Mouse (Mus musculus) midbrain, embryonic 15.5 days (tissue): ENCODE data around the gene Smyd2. TPM values are rescaled to one million over a fixed set of nuclear protein-coding genes. Genes with fewer than 3 reads are reported as not detected.
A peak's percentile ranks its signal among the peaks of the same experiment; 100 is the strongest.

Experiments used
- ATAC-seq: fragments of 200-750 bp; cut with Nextera tagmentation; replicated peaks from 2 replicates; pipeline ENCODE4 v1.8.0; 2017; ENCODE audit warnings: moderate TSS enrichment
- H3K27ac ChIP-seq: fragments of 300-500 bp; sonication (generic); 2 replicates; pipeline ENCODE4 v1.5.1; 2015; ENCODE audit warnings: mild to moderate bottlenecking, inconsistent platforms
- H3K27me3 ChIP-seq: fragments of 300-500 bp; sonication (generic); replicated peaks from 2 replicates; pipeline ENCODE4 v1.6.1; 2015; ENCODE audit warnings: inconsistent platforms
- H3K36me3 ChIP-seq: fragments of 300-500 bp; sonication (generic); replicated peaks from 2 replicates; pipeline ENCODE4 v1.6.1; 2015; ENCODE audit warnings: inconsistent platforms
- H3K4me1 ChIP-seq: fragments of 300-500 bp; sonication (generic); 2 replicates; pipeline ENCODE4 v1.6.1; 2015; ENCODE audit warnings: inconsistent platforms
- H3K4me2 ChIP-seq: fragments of 300-500 bp; sonication (generic); 2 replicates; pipeline ENCODE4 v1.6.1; 2015; ENCODE audit warnings: inconsistent platforms, mild to moderate bottlenecking, moderate library complexity
- H3K4me3 ChIP-seq: fragments of 300-500 bp; sonication (generic); 2 replicates; pipeline ENCODE4 v1.5.1; 2015; ENCODE audit warnings: mild to moderate bottlenecking, inconsistent platforms
- H3K9ac ChIP-seq: fragments of 300-500 bp; sonication (generic); 2 replicates; pipeline ENCODE4 v1.6.1; 2015; ENCODE audit warnings: mild to moderate bottlenecking, inconsistent platforms
- H3K9me3 ChIP-seq: fragments of 300-500 bp; sonication (generic); 2 replicates; pipeline ENCODE4 v1.6.1; 2016; ENCODE audit warnings: inconsistent platforms
- WGBS: fragments of 180-500 bp; shearing (Covaris S2); methylation state at CpG from one replicate; pipeline ENCODE4 v1.1.7; 2015; ENCODE audit warnings: mixed read lengths; 5-methylcytosine and 5-hydroxymethylcytosine counted together
- polyA plus RNA-seq: library from polyadenylated mRNA; unstranded; fragments of >200 nt; fragmentation: Nextera tagmentation; extraction: Ambion mirVana; gene quantifications from 2 replicates; pipeline ENCODE4 v1.2.1, GENCODE M21; 2015

Smyd2 gene
- polyA plus RNA-seq, 1 experiment from 2014 or later, result 71.3 TPM

DNA sequence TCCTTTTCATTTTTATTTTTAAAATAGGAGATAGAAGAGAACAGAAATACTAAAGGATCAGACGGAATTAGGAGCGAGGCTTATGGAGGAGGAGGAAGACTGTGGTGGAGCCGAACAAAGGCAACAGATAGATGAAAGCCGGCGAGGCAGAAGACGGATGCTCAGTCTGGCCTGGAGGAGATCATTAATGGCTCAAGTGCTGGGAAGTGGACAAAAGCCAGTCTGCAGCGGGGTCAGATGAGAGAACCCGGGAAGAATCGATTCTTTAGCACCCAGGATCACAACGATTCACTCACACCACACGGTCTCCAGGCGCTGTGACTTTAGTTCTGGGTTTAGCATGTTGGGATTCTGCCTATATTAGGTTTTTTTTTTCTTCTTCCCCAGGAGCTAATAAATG is 10.0 kb upstream of the Smyd2 start:
- Histone ChIP-seq H3K36me3 (no peaks in the 10 kb centered on the region), H3K27me3 (no peaks in the 10 kb centered on the region), H3K4me2 (0 out of 2 replicates have a peak overlapping the region, but pooled peaks have one; percentile 17), H3K27ac (no peak overlapping the region), H3K9ac (no peak overlapping the region), H3K4me1 (peaks cover 3% of the 10 kb centered on the region; the same call in 1 of the 2 replicates), H3K9me3 (no peaks in the 10 kb centered on the region), H3K4me3 (no peak overlapping the region)
- 35% methylated on average over 12 of the region's 12 CpGs for WGBS
- ATAC-seq, result no peak

DNA sequence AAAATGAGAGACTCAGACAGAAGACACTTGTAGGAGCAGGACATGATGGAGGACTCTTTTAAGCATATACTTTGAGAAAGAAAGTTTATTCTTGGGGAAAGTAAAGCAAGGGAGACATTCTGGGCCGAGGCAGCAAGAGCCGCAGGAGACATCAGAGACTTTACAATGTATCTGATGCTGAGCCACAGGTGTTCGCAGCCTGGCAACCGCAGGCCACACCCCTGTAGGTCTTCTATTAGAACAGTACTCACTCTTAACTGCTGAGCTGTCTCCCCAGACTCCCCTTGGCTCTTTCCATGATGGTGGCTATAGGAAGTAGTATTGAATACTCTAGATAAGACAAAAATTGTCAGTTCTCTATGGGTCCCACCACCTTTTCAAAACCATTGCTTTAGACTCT is 7.7 kb upstream of the Smyd2 start:
- Histone ChIP-seq H3K9ac (no peak overlapping the region), H3K27me3 (no peaks in the 10 kb centered on the region), H3K9me3 (no peaks in the 10 kb centered on the region), H3K36me3 (no peaks in the 10 kb centered on the region), H3K4me2 (no peak overlapping the region), H3K4me3 (no peak overlapping the region), H3K27ac (no peak overlapping the region), H3K4me1 (peaks cover 3% of the 10 kb centered on the region; the same call in 1 of the 2 replicates)
- 42% methylated on average over 4 of the region's 4 CpGs for WGBS
- ATAC-seq, result no peak

DNA sequence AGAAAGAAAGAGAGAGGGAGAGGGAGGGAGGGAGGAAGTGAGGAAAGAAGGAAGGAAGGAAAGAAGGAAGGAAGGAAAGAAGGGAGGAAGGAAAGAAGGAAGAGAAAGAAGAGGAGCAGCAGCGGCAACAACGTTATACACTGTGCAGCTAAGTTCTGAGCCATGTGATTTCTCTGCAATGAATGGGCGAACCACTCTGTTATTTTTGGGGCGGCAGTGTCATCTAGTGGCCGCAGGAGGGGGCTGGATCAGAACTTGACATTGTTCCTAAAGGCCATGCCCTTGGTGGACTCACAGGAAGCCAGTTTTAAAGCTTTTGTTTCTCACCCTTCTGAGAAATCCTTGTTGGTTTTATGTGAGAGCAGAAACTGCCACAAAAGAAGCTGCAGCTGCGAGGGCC is 5.5 kb upstream of the Smyd2 start:
- Histone ChIP-seq H3K27ac (no peak overlapping the region), H3K36me3 (no peaks in the 10 kb centered on the region), H3K4me3 (no peak overlapping the region), H3K4me2 (no peak overlapping the region), H3K4me1 (peaks cover 7% of the 10 kb centered on the region), H3K27me3 (no peaks in the 10 kb centered on the region), H3K9ac (no peak overlapping the region), H3K9me3 (no peaks in the 10 kb centered on the region)
- no peak for ATAC-seq
- WGBS, result 6% methylated on average over 6 of the region's 6 CpGs

DNA sequence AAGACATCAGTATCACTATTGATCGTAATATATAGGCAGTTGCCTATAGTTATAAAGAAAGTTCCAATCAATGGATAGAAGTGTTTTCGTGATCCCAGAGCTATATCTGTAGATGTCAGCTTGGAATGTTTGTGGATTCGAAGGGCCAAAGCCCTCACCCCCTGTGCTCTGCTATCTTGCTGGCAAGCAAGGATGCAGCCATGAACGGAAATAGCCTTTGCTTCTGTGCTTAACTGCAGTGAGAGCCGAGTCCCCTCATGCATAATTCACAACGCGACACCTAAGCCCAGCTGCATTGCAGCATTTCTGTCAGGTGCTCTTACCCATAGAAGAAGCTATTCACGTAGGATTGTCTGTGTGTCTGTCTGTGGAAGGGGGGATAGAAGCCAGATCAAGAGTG is 4.1 kb upstream of the Smyd2 start:
- H3K27me3 ChIP-seq, result no peaks in the 10 kb centered on the region
- no peak overlapping the region for H3K9ac ChIP-seq
- WGBS, result 56% methylated on average over 8 of the region's 8 CpGs
- ATAC-seq, result no peak
- H3K9me3 ChIP-seq, result no peaks in the 10 kb centered on the region
- H3K4me3 ChIP-seq, result no peak overlapping the region
- H3K4me1 ChIP-seq, result peaks cover 13% of the 10 kb centered on the region
- no peaks in the 10 kb centered on the region for H3K36me3 ChIP-seq
- H3K4me2 ChIP-seq, result no peak overlapping the region
- H3K27ac ChIP-seq, result no peak overlapping the region

DNA sequence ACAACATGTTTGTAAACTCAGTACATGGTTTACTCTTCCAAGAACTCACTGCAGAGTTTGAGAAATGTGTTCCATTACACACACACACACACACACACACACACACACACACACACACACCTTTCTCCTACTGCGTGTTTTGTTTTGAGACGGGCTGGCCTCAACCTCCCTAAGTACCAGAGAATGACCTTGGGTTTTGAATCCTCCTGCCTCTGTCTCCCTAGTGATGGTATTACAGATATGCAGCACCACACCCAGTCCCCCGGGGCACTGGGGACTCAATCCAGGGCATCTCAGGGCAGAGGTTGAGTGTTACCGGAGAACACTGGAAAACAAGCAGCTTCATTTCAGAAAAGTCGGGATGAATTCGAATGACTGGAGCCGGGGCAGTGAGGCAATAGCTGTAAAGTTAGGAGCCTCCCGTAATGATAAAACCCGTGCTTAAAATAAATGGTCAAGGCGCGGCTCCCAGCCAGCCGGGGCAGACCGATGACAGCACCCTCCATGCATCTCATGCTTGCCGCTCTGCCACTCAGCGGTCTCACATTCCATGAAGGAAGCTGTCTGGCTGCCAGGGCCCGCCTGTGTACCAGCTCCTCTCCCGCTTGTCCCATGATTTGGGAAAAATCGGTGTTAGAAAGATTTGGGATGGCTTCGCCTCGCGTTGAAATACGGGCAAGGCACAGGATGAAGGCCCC is 1.9 kb upstream of the Smyd2 start:
- H3K4me2 ChIP-seq, result no peak overlapping the region
- 66% methylated on average over 22 of the region's 22 CpGs for WGBS
- H3K9me3 ChIP-seq, result no peaks in the 10 kb centered on the region
- no peak overlapping the region for H3K27ac ChIP-seq
- no peaks in the 10 kb centered on the region for H3K36me3 ChIP-seq
- no peak for ATAC-seq
- H3K4me3 ChIP-seq, result no peak overlapping the region
- H3K27me3 ChIP-seq, result no peaks in the 10 kb centered on the region
- H3K9ac ChIP-seq, result no peak overlapping the region
- peaks cover 26% of the 10 kb centered on the region for H3K4me1 ChIP-seq

DNA sequence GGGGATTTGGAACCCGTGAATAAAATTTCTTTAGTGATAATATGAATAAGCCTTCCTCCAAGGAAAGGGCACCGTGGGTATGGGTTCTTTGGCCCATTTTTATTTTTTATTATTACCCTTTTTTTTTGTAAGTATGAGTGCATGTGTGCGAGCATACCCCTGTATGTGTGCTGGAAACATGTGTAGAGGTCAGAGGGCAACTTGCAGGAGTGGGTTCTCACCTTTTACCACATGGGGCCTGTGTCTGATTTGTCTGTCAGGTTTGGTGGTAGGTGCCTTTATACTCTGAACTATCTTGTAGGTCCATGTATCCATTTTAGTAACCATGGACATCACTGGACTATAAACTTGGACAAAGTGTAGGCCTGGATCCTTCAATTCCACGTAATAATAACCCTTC is 994 bp upstream of the Smyd2 start:
- H3K9ac ChIP-seq, result no peak overlapping the region
- 75% methylated on average over 4 of the region's 4 CpGs for WGBS
- H3K27me3 ChIP-seq, result no peaks in the 10 kb centered on the region
- H3K4me1 ChIP-seq, result peaks cover 26% of the 10 kb centered on the region
- no peaks in the 10 kb centered on the region for H3K9me3 ChIP-seq
- H3K27ac ChIP-seq, result no peak overlapping the region
- no peaks in the 10 kb centered on the region for H3K36me3 ChIP-seq
- no peak for ATAC-seq
- H3K4me2 ChIP-seq, result peak overlapping the region; percentile 77; the same call in 1 of the 2 replicates
- H3K4me3 ChIP-seq, result no peak overlapping the region

DNA sequence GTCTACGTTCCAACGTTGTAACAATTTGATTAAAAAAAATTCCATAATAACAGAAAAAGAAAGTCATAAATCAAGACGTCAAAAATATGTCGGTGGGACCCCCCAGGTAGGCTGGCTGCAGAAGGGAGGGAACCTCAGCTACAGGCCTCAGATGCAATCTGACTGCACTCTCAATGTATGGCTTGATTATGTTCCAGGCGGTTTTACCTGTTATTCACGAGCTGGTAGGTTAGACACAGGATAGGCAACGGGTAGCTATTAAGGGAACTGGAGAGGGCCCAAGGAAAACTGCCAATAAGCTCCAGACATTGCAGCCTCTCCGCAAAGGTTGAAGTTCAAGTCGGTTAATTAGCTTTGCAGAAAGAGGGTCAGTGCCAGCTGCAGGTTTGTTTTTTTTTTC is 558 bp upstream of the Smyd2 start:
- Histone ChIP-seq H3K27me3 (no peaks in the 10 kb centered on the region), H3K36me3 (no peaks in the 10 kb centered on the region), H3K9me3 (no peaks in the 10 kb centered on the region), H3K4me2 (peak overlapping the region; percentile 77), H3K9ac (peak overlapping the region; percentile 74), H3K27ac (0 out of 2 replicates have a peak overlapping the region, but pooled peaks have one; percentile 52), H3K4me1 (peaks cover 24% of the 10 kb centered on the region), H3K4me3 (peak overlapping the region; percentile 68)
- WGBS, result 20% methylated on average over 9 of the region's 9 CpGs
- ATAC-seq, result peak; percentile 7; the same call in 1 of the 2 replicates

DNA sequence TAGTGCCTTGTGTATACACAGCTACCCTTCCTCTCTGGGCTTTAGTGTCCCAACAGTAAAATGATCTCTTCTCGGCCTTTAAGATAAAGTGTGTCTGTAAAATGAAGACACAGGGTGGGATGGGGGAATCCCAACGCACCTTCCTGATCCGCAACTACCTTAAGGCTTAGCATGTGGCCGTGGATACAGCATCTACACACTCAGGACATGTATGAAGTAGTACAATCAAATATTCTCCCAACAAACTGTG is 670 bp downstream of the Smyd2 start:
- no peaks in the 10 kb centered on the region for H3K36me3 ChIP-seq
- H3K4me3 ChIP-seq, result peak overlapping the region; percentile 68
- no peaks in the 10 kb centered on the region for H3K9me3 ChIP-seq
- no peak; the same call in 1 of the 2 replicates for ATAC-seq
- H3K9ac ChIP-seq, result peak overlapping the region; percentile 74
- no peaks in the 10 kb centered on the region for H3K27me3 ChIP-seq
- H3K4me1 ChIP-seq, result peaks cover 28% of the 10 kb centered on the region
- no peak overlapping the region for H3K27ac ChIP-seq
- H3K4me2 ChIP-seq, result peak overlapping the region; percentile 77
- 9% methylated on average over 4 of the region's 4 CpGs for WGBS

DNA sequence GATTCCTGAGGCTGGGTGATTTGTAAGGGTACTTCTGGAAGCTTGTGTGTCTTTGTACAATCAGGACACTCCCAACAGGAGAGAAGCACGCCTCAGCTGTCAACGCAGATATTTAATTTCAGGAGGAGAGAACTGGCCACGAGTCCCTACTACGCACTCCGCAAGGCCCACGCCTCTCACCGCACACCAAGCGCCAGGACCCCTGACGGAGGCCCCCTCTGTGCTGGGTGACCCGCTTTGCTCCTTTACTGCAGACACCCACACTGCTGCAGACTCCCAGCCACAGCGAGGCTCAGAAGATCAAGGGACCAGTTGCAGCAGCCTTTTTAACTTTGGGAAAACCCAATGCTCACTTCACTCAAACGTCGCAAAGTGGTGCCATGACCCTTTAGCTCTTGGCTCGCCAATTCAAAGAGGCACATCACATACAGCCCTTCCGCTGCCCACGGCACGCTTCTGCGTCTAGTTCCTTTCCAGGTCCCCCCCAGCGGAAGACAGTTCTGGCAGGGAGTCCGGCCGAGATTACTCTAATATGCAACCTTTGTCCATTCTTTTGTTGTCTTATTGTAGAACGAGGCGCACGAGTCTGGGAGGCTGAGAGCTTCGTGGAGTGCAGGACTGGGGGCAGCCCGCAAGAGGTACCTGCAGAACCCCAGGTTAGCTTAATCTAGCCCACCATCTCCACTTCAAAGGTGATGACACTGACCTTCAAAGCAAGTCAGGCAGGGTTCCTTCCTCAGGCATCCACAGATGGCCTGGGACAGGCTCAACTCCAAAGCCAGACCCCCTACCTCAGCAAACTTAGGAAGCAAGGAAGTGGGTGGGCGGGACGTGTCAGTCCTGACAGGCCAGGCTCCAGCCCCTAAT is 1.2 kb downstream of the Smyd2 start:
- peak; percentile 57; the same call in 1 of the 2 replicates for ATAC-seq
- Histone ChIP-seq H3K4me1 (peaks cover 28% of the 10 kb centered on the region), H3K9me3 (no peaks in the 10 kb centered on the region), H3K4me3 (peak overlapping the region; percentile 68), H3K27ac (no peak overlapping the region), H3K9ac (peak overlapping the region; percentile 74), H3K4me2 (peak overlapping the region; percentile 77), H3K36me3 (no peaks in the 10 kb centered on the region), H3K27me3 (no peaks in the 10 kb centered on the region)
- 52% methylated on average over 28 of the region's 28 CpGs for WGBS

DNA sequence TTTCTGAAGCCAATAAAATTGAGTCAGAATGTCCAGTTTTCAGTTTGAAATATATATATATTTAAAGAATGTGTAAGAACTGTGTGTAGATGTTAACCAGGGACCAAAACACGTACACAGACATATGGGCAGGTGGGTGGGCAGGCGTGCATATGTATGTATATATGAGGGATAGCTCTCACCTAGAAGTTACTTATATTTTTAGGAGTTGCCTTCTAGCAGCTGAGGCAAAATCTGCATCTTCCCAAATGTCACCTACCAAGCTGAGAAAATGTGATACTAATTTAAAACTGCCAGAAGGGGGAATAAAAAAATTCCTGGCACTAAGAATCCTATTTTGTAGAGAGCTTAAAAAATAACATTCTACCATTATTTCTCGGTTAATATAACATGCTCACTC is 2.4 kb downstream of the Smyd2 start:
- Histone ChIP-seq H3K4me3 (no peak overlapping the region), H3K36me3 (no peaks in the 10 kb centered on the region), H3K27ac (no peak overlapping the region), H3K4me2 (no peak overlapping the region), H3K4me1 (peaks cover 28% of the 10 kb centered on the region), H3K9ac (no peak overlapping the region), H3K9me3 (no peaks in the 10 kb centered on the region), H3K27me3 (no peaks in the 10 kb centered on the region)
- 89% methylated on average over 3 of the region's 3 CpGs for WGBS
- ATAC-seq, result no peak

DNA sequence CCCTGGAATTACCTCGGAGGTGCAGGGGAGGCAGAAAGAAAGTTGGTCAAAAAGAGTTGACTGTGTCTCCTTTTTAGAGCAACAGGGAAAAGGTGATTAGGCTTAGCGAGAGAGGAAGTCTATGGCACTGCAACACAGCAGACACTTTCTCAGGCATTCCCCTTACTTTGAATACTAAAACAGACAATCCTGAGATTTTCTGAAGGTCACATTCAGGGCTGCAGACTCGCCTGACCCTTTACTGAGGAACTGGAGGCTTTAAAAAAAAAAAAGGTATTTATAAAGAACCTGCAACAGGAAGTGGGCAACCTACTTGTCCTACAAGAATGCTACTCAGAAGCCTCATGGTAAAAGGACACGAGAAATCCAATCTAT is 5.0 kb downstream of the Smyd2 start:
- Histone ChIP-seq H3K27ac (no peak overlapping the region), H3K4me2 (no peak overlapping the region), H3K4me1 (peaks cover 27% of the 10 kb centered on the region), H3K9ac (no peak overlapping the region), H3K36me3 (no peaks in the 10 kb centered on the region), H3K4me3 (no peak overlapping the region), H3K9me3 (no peaks in the 10 kb centered on the region), H3K27me3 (no peaks in the 10 kb centered on the region)
- WGBS, result 43% methylated on average over 4 of the region's 4 CpGs
- no peak for ATAC-seq

DNA sequence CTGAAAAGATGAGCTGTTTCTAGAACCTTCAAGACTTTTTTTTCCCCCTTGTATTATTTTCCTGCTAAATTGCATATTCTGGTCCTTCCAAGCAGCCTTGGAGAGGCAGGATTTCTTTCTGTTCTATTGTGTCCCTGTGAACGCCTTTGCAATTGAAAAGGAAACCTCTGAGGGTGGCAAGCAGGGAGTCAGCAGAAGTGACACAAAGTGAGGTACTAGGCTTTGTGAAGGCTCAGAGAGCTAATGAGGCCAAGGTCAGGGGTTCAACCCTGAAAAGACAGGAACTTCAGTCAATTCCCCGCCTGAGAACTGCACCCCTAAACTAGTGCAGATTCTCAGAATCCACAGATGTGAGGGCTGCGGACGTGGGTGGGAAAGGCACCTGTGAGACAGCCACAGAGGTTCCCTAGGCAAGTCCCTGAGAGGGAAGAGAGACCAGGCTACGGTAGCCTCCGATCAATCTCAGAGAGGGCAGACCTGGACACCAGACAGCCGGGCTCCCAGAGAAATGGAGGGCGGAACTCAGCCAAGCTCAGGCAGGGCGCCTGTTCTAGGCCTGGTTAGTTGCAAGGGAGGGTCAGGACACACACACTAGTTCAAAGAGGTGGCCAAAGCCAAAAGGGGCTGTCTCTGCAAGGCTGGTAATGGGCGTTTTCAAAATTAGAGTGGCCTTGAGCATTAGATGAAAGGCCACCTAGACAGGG is 5.6 kb downstream of the Smyd2 start:
- Histone ChIP-seq H3K9ac (no peak overlapping the region), H3K27me3 (0 out of 2 replicates have a peak, but pooled peaks cover under 1% of the 10 kb centered on the region), H3K9me3 (no peaks in the 10 kb centered on the region), H3K36me3 (no peaks in the 10 kb centered on the region), H3K4me2 (no peak overlapping the region), H3K4me3 (no peak overlapping the region), H3K27ac (no peak overlapping the region), H3K4me1 (peaks cover 27% of the 10 kb centered on the region)
- ATAC-seq, result no peak
- WGBS, result 41% methylated on average over 10 of the region's 10 CpGs
